ENCODE assay signal across 21 mouse cellular contexts in the genomic region with DNA sequence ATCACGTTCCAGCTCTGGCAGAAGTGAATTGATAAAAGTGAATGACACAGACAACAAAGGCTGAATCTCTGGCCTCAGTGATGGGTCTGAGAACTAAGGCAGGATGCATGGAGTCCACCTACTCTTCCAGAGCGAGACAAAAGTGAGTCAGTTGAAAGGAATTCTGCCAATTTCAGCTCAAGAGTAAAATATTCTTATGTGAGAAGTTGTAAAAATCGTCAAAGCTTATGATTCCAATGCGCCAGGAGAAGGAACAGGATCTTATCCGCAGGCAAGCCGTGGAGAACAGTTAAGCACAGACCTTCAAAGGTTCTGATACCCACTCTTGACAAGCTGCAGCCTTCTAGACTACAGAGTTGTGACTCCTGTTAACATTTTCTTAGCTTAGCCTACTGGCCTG. TPM values are rescaled to one million over a fixed set of nuclear protein-coding genes. Genes with fewer than 3 reads are reported as not detected.
"Had no signal": no experiment of that assay in that cellular context is flagged by ENCODE, and none has a peak within 500 bp of the region (broad histone marks: within the 10 kb centered on the region; RNA-seq: fewer than 3 reads in every experiment).

No protein-coding gene starts in this region.

- DNase-seq: kidney, adult 18-20 months; kidney, adult 9 months; kidney, postnatal 25 days; liver, embryonic 13.5 days; lung, adult 2 months; lung, postnatal 14 days; lung, postnatal 4 days; right cerebral cortex, adult 18-20 months; right cerebral cortex, postnatal 14 days; right cerebral cortex, postnatal 4 days; thymus, postnatal 25 days had no signal

- H3K4me3 ChIP-seq: liver, embryonic 13.5 days; midbrain, embryonic 12.5 days; myocyte; neural tube, embryonic 13.5 days had no signal

- H3K27ac ChIP-seq: kidney, postnatal 0 days; liver, embryonic 13.5 days; midbrain, embryonic 12.5 days; neural tube, embryonic 13.5 days; stomach, postnatal 0 days had no signal

RNA-seq across cellular contexts. Expression of gene 1700001L19Rik, which starts 5.9 kb away (rescaled TPM):
- total RNA-seq: liver, adult 2 months; megakaryocyte progenitor cell, adult 5-6 weeks; megakaryocyte-erythroid progenitor cell, adult 5-6 weeks; monocyte, adult 5-6 weeks; neutrophil, adult 5-6 weeks had no signal
